ENCODE assay signal across 10 mouse cellular contexts in genomic region chr14:72293677-72294387, GRCm38 (mm10).
A peak's percentile ranks its signal among the peaks of the same experiment; 100 is the strongest.
DNase-seq lines count a peak whose midpoint lies in the region; ATAC-seq lines count a peak whose summit lies in the region.
"Had no signal": no experiment of that assay in that cellular context is flagged by ENCODE, and none has a peak within 500 bp of the region (broad histone marks: within the 10 kb centered on the region; RNA-seq: fewer than 3 reads in every experiment).

No protein-coding gene starts in this region.

- DNase-seq in forebrain, embryonic 11.5 days (ENCODE audit: low spot score) = peak; percentile 51
- no peak for DNase-seq in forebrain, embryonic 10.5 days (ENCODE audit: extremely low spot score, low spot score)
- peak; percentile 28 for DNase-seq in A20 (ENCODE audit: low read depth, low spot score)
- peak; percentile 78 for DNase-seq in fat pad, adult 2 months (ENCODE audit: extremely low read depth, low read depth, low spot score)
- peak; percentile 8 to 31 for DNase-seq in left cerebral cortex, postnatal 25 days (ENCODE audit: low spot score in 2 of 2)
- DNase-seq in adrenal gland, postnatal 14 days = no peak
- no peak for DNase-seq in urinary bladder, postnatal 4 days (ENCODE audit: low spot score in 2 of 2)

- ATAC-seq in forebrain, embryonic 11.5 days (replicated peaks; ENCODE audit: low FRiP score) = peak; percentile 24; the same call in 1 of the 2 replicates
- peak; percentile 67; the same call in 1 of the 2 replicates for ATAC-seq in neural tube, embryonic 14.5 days (ENCODE audit: low read depth)

- H3K4me2 ChIP-seq in forebrain, embryonic 11.5 days (ENCODE audit: low read depth, low read length, severe bottlenecking) = no peak overlapping the region
- H3K4me2 ChIP-seq in neural tube, embryonic 14.5 days (ENCODE audit: low read depth, low read length) = no peak overlapping the region
- H3K4me2 ChIP-seq: heart, embryonic 15.5 days had no signal

- H3K9ac ChIP-seq in forebrain, embryonic 11.5 days (ENCODE audit: low read length) = no peak overlapping the region
- H3K9ac ChIP-seq in neural tube, embryonic 14.5 days (replicated peaks; ENCODE audit: low read depth, low read length) = no peak overlapping the region
- H3K9ac ChIP-seq: heart, embryonic 15.5 days had no signal

- H3K4me1 ChIP-seq in forebrain, embryonic 11.5 days (replicated peaks; ENCODE audit: control insufficient read depth, insufficient read depth, low read length) = no peaks in the 10 kb centered on the region
- H3K4me1 ChIP-seq in forebrain, embryonic 10.5 days = peaks cover 14% of the 10 kb centered on the region; the same call in 1 of the 2 replicates
- H3K4me1 ChIP-seq in neural tube, embryonic 14.5 days (ENCODE audit: control insufficient read depth, insufficient read depth, low read length) = no peaks in the 10 kb centered on the region

- H3K9me3 ChIP-seq in forebrain, embryonic 11.5 days (ENCODE audit: control insufficient read depth, low read length) = no peaks in the 10 kb centered on the region
- H3K9me3 ChIP-seq in forebrain, embryonic 10.5 days = no peaks in the 10 kb centered on the region
- no peaks in the 10 kb centered on the region for H3K9me3 ChIP-seq in neural tube, embryonic 14.5 days (ENCODE audit: control insufficient read depth, low read length)
- H3K9me3 ChIP-seq: heart, embryonic 15.5 days had no signal

- intact Hi-C loops in left cerebral cortex, postnatal 25 days (cut with DNase I) = loop anchor here (2.0 to 10.0 kb wide), 3 partner anchors 267 to 1399 kb away; no protein-coding TSS in a partner anchor

- H3K4me3 ChIP-seq in forebrain, embryonic 11.5 days (ENCODE audit: low read depth, low read length) = no peak overlapping the region
- no peak overlapping the region for H3K4me3 ChIP-seq in forebrain, embryonic 10.5 days
- no peak overlapping the region for H3K4me3 ChIP-seq in neural tube, embryonic 14.5 days (ENCODE audit: low read depth, low read length)
- H3K4me3 ChIP-seq: heart, embryonic 15.5 days had no signal

- 63% methylated on average over 9 of the region's 9 CpGs for WGBS in forebrain, embryonic 11.5 days
- 68% methylated on average over 9 of the region's 9 CpGs for WGBS in forebrain, embryonic 10.5 days
- 69% methylated on average over 9 of the region's 9 CpGs for WGBS in neural tube, embryonic 14.5 days

- H3K27ac ChIP-seq in forebrain, embryonic 11.5 days (ENCODE audit: low read depth, low read length) = no peak overlapping the region
- no peak overlapping the region for H3K27ac ChIP-seq in forebrain, embryonic 10.5 days
- no peak overlapping the region for H3K27ac ChIP-seq in neural tube, embryonic 14.5 days (ENCODE audit: low read depth, low read length)
- H3K27ac ChIP-seq: heart, embryonic 15.5 days had no signal

- no peaks in the 10 kb centered on the region for H3K36me3 ChIP-seq in forebrain, embryonic 11.5 days (ENCODE audit: control insufficient read depth, insufficient read depth, low read length)
- H3K36me3 ChIP-seq in forebrain, embryonic 10.5 days (replicated peaks) = no peaks in the 10 kb centered on the region
- no peaks in the 10 kb centered on the region for H3K36me3 ChIP-seq in neural tube, embryonic 14.5 days (ENCODE audit: control insufficient read depth, insufficient read depth, low read length)
- H3K36me3 ChIP-seq: G1E; heart, embryonic 15.5 days had no signal

- no peaks in the 10 kb centered on the region for H3K27me3 ChIP-seq in forebrain, embryonic 11.5 days (ENCODE audit: control insufficient read depth, insufficient read depth, low read length)
- H3K27me3 ChIP-seq in forebrain, embryonic 10.5 days (ENCODE audit: poor library complexity, severe bottlenecking) = peaks cover 6% of the 10 kb centered on the region
- H3K27me3 ChIP-seq in neural tube, embryonic 14.5 days (ENCODE audit: control insufficient read depth, insufficient read depth, low read length) = no peaks in the 10 kb centered on the region

Comparison
In these comparisons a context has a peak if more than half of its experiments do, and no peak if none do; other contexts are left out.
1. DNase-seq: peak in forebrain, embryonic 11.5 days (single experiment), A20 (single experiment), fat pad, adult 2 months (single experiment) and left cerebral cortex, postnatal 25 days (2 of 2); none in forebrain, embryonic 10.5 days (single experiment), adrenal gland, postnatal 14 days (single experiment) and urinary bladder, postnatal 4 days (0 of 2).